Mouse (Mus musculus): ENCODE measurements around the gene Rbfox2. TPM values are rescaled to one million over a fixed set of nuclear protein-coding genes. Genes with fewer than 3 reads are reported as not detected.

Gene Rbfox2
- polyA plus RNA-seq, 2 experiments, result 94.7 to 189 TPM

- no peak overlapping the region for H3K9ac ChIP-seq (ENCODE audit: low read depth, low read length, severe bottlenecking)
- H3K36me3 ChIP-seq (ENCODE audit: control insufficient read depth, insufficient read depth, low read length), result no peaks in the 10 kb centered on the region
- peaks cover 16% of the 10 kb centered on the region; the same call in 1 of the 2 replicates for H3K4me1 ChIP-seq (ENCODE audit: control insufficient read depth, insufficient read depth, low read length)
- no peaks in the 10 kb centered on the region for H3K9me3 ChIP-seq (ENCODE audit: control insufficient read depth, low read length)
- no peaks in the 10 kb centered on the region for H3K27me3 ChIP-seq (ENCODE audit: control insufficient read depth, insufficient read depth, low read length)
- no peak overlapping the region for H3K27ac ChIP-seq (replicated peaks; ENCODE audit: low read depth, low read length)
- ATAC-seq (ENCODE audit: low FRiP score, low read depth) (no peak), DNase-seq (ENCODE audit: low spot score) (no peak)
- H3K4me2 ChIP-seq (replicated peaks; ENCODE audit: low read depth, low read length, severe bottlenecking), result no peak overlapping the region
- TF ChIP-seq POLR2A (IDR thresholded peaks at IDR 0.05; ENCODE audit: borderline replicate concordance, extremely low read depth, insufficient read depth, insufficient read length), result no peak
- no peak overlapping the region for H3K4me3 ChIP-seq (replicated peaks; ENCODE audit: low read length)
- 93% methylated on average over 1 of the region's 1 CpGs for WGBS
These were observed 26.7 kb downstream of the Rbfox2 start for GRCm38 (mm10) chr15:77280130-77280529.

GRCm38 (mm10) chr15:77278825-77279224 lies 28.0 kb downstream of the Rbfox2 start:
- no peak for ATAC-seq (ENCODE audit: low FRiP score, low read depth)
- no peak overlapping the region; the same call in 1 of the 2 replicates for H3K27ac ChIP-seq (replicated peaks; ENCODE audit: low read depth, low read length)

GRCm38 (mm10) chr15:77276838-77277725 lies 29.7 kb downstream of the Rbfox2 start:
- Histone ChIP-seq H3K36me3 (ENCODE audit: control insufficient read depth, insufficient read depth, low read length) (no peaks in the 10 kb centered on the region), H3K9me3 (ENCODE audit: control insufficient read depth, low read length) (no peaks in the 10 kb centered on the region), H3K4me3 (replicated peaks; ENCODE audit: low read length) (no peak overlapping the region), H3K4me2 (replicated peaks; ENCODE audit: low read depth, low read length, severe bottlenecking) (no peak overlapping the region), H3K9ac (ENCODE audit: low read depth, low read length, severe bottlenecking) (no peak overlapping the region), H3K27me3 (ENCODE audit: control insufficient read depth, insufficient read depth, low read length) (no peaks in the 10 kb centered on the region), H3K27ac (replicated peaks; ENCODE audit: low read depth, low read length) (no peak overlapping the region), H3K4me1 (ENCODE audit: control insufficient read depth, insufficient read depth, low read length) (peaks cover 23% of the 10 kb centered on the region; the same call in 1 of the 2 replicates)
- DNase-seq (ENCODE audit: low spot score) (no peak), ATAC-seq (ENCODE audit: low FRiP score, low read depth) (no peak)
- 60% methylated on average over 3 of the region's 3 CpGs for WGBS
- no peak for TF ChIP-seq POLR2A (IDR thresholded peaks at IDR 0.05; ENCODE audit: borderline replicate concordance, extremely low read depth, insufficient read depth, insufficient read length)

More at GRCm38 (mm10) chr15:77278825-77279224, 28.0 kb downstream of the Rbfox2 start:
- no peak for TF ChIP-seq POLR2A (IDR thresholded peaks at IDR 0.05; ENCODE audit: borderline replicate concordance, extremely low read depth, insufficient read depth, insufficient read length)
- H3K9ac ChIP-seq (ENCODE audit: low read depth, low read length, severe bottlenecking), result no peak overlapping the region
- H3K36me3 ChIP-seq (ENCODE audit: control insufficient read depth, insufficient read depth, low read length), result no peaks in the 10 kb centered on the region
- no peaks in the 10 kb centered on the region for H3K9me3 ChIP-seq (ENCODE audit: control insufficient read depth, low read length)
- no peak overlapping the region for H3K4me2 ChIP-seq (replicated peaks; ENCODE audit: low read depth, low read length, severe bottlenecking)
- H3K4me3 ChIP-seq (replicated peaks; ENCODE audit: low read length), result no peak overlapping the region
- DNase-seq (ENCODE audit: low spot score), result no peak
- peaks cover 23% of the 10 kb centered on the region; the same call in 1 of the 2 replicates for H3K4me1 ChIP-seq (ENCODE audit: control insufficient read depth, insufficient read depth, low read length)
- 43% methylated on average over 5 of the region's 5 CpGs for WGBS
- H3K27me3 ChIP-seq (ENCODE audit: control insufficient read depth, insufficient read depth, low read length), result no peaks in the 10 kb centered on the region

GRCm38 (mm10) chr15:77276300-77276699 lies 30.5 kb downstream of the Rbfox2 start:
- H3K4me3 ChIP-seq (replicated peaks; ENCODE audit: low read length), result no peak overlapping the region
- no peak overlapping the region for H3K27ac ChIP-seq (replicated peaks; ENCODE audit: low read depth, low read length)
- no peaks in the 10 kb centered on the region for H3K9me3 ChIP-seq (ENCODE audit: control insufficient read depth, low read length)
- H3K4me1 ChIP-seq (ENCODE audit: control insufficient read depth, insufficient read depth, low read length), result peaks cover 22% of the 10 kb centered on the region
- no peak for DNase-seq (ENCODE audit: low spot score)
- 65% methylated on average over 1 of the region's 1 CpGs for WGBS
- ATAC-seq (ENCODE audit: low FRiP score, low read depth), result no peak
- no peaks in the 10 kb centered on the region for H3K27me3 ChIP-seq (ENCODE audit: control insufficient read depth, insufficient read depth, low read length)
- no peak overlapping the region for H3K9ac ChIP-seq (ENCODE audit: low read depth, low read length, severe bottlenecking)
- no peak overlapping the region for H3K4me2 ChIP-seq (replicated peaks; ENCODE audit: low read depth, low read length, severe bottlenecking)
- no peak for TF ChIP-seq POLR2A (IDR thresholded peaks at IDR 0.05; ENCODE audit: borderline replicate concordance, extremely low read depth, insufficient read depth, insufficient read length)
- no peaks in the 10 kb centered on the region for H3K36me3 ChIP-seq (ENCODE audit: control insufficient read depth, insufficient read depth, low read length)

GRCm38 (mm10) chr15:77275572-77275971 lies 31.2 kb downstream of the Rbfox2 start:
- WGBS, result 30% methylated on average over 2 of the region's 2 CpGs
- no peak overlapping the region for H3K27ac ChIP-seq (replicated peaks; ENCODE audit: low read depth, low read length)
- no peak for ATAC-seq (ENCODE audit: low FRiP score, low read depth)
- peaks cover 23% of the 10 kb centered on the region for H3K4me1 ChIP-seq (ENCODE audit: control insufficient read depth, insufficient read depth, low read length)
- no peaks in the 10 kb centered on the region for H3K9me3 ChIP-seq (ENCODE audit: control insufficient read depth, low read length)
- no peak overlapping the region for H3K4me2 ChIP-seq (replicated peaks; ENCODE audit: low read depth, low read length, severe bottlenecking)
- no peaks in the 10 kb centered on the region for H3K36me3 ChIP-seq (ENCODE audit: control insufficient read depth, insufficient read depth, low read length)
- H3K9ac ChIP-seq (ENCODE audit: low read depth, low read length, severe bottlenecking), result no peak overlapping the region
- H3K4me3 ChIP-seq (replicated peaks; ENCODE audit: low read length), result no peak overlapping the region
- TF ChIP-seq POLR2A (IDR thresholded peaks at IDR 0.05; ENCODE audit: borderline replicate concordance, extremely low read depth, insufficient read depth, insufficient read length), result no peak
- no peak for DNase-seq (ENCODE audit: low spot score)
- H3K27me3 ChIP-seq (ENCODE audit: control insufficient read depth, insufficient read depth, low read length), result no peaks in the 10 kb centered on the region
